Mouse (Mus musculus) stomach, postnatal 0 days (tissue): ENCODE measurements around the gene Phlda2. TPM values are rescaled to one million over a fixed set of nuclear protein-coding genes. Genes with fewer than 3 reads are reported as not detected.

Experiments used
- ATAC-seq: fragments of 200-750 bp; cut with Nextera tagmentation; 2 replicates; pipeline ENCODE4 v1.8.0; 2017; ENCODE audit not compliant: low FRiP score, low TSS enrichment
- DNase-seq: peaks from one replicate; pipeline ENCODE4 v3.0.0-alpha.2; 2016; ENCODE audit warnings: low spot score
- H3K27ac ChIP-seq: fragments of 300-500 bp; sonication (generic); replicated peaks from 2 replicates; pipeline ENCODE4 v1.5.1; 2014; ENCODE audit warnings: mild to moderate bottlenecking, control low read depth
- H3K27me3 ChIP-seq: fragments of 300-500 bp; sonication (generic); 2 replicates; pipeline ENCODE4 v1.6.1; 2014; ENCODE audit warnings: low read length; ENCODE audit not compliant: control insufficient read depth, insufficient read depth
- H3K36me3 ChIP-seq: fragments of 300-500 bp; sonication (generic); 2 replicates; pipeline ENCODE4 v1.6.1; 2014; ENCODE audit warnings: low read length, mixed read lengths; ENCODE audit not compliant: control insufficient read depth, insufficient read depth
- H3K4me1 ChIP-seq: fragments of 300-500 bp; sonication (generic); replicated peaks from 2 replicates; pipeline ENCODE4 v1.6.1; 2014; ENCODE audit warnings: antibody characterized with exemption; ENCODE audit not compliant: control insufficient read depth, insufficient read depth
- H3K4me2 ChIP-seq: fragments of 300-500 bp; sonication (generic); replicated peaks from 2 replicates; pipeline ENCODE4 v1.6.1; 2014; ENCODE audit warnings: low read depth, mild to moderate bottlenecking, control low read depth, moderate library complexity
- H3K4me3 ChIP-seq: fragments of 300-500 bp; sonication (generic); 2 replicates; pipeline ENCODE4 v1.5.1; 2014; ENCODE audit warnings: low read depth, low read length, control low read depth
- H3K9ac ChIP-seq: fragments of 300-500 bp; sonication (generic); 2 replicates; pipeline ENCODE4 v1.6.1; 2014; ENCODE audit warnings: mild to moderate bottlenecking, low read length, control low read depth, mixed read lengths
- H3K9me3 ChIP-seq: fragments of 300-500 bp; sonication (generic); 2 replicates; pipeline ENCODE4 v1.6.1; 2016; ENCODE audit warnings: low read length; ENCODE audit not compliant: control insufficient read depth
- CTCF ChIP-seq: IDR thresholded peaks from 2 replicates; pipeline ENCODE4 v1.5.1; 2016; ENCODE audit warnings: antibody characterized with exemption, low read depth, mild to moderate bottlenecking, moderate library complexity
- EP300 ChIP-seq: optimal IDR thresholded peaks from 2 replicates; pipeline ENCODE3; 2016; ENCODE audit warnings: antibody characterized with exemption
- WGBS: fragments of 180-500 bp; shearing (Covaris S2); extraction: QIAGEN DNeasy Blood & Tissue Kit; methylation state at CpG from one replicate; pipeline ENCODE4 v1.1.7; 2014; 5-methylcytosine and 5-hydroxymethylcytosine counted together
- polyA plus RNA-seq: library from polyadenylated mRNA; unstranded; fragments of >200 nt; fragmentation: Nextera tagmentation; extraction: Ambion mirVana; gene quantifications from 2 replicates; pipeline ENCODE4 v1.2.1, GENCODE M21; 2015

Phlda2 gene
- polyA plus RNA-seq, 1 experiment from 2014 or later = 16.8 TPM

- no peaks in the 10 kb centered on the region for H3K27me3 ChIP-seq
- no peaks in the 10 kb centered on the region for H3K9me3 ChIP-seq
- H3K9ac ChIP-seq = peak within 1 kb of the TSS; percentile 41
- WGBS = 25% methylated on average over 4 of the region's 4 CpGs
- no peak for TF ChIP-seq EP300
- TF ChIP-seq CTCF = no peak
- peak within 1 kb of the TSS; percentile 29 for H3K4me3 ChIP-seq
- H3K27ac ChIP-seq = peak within 1 kb of the TSS; percentile 86
- H3K4me1 ChIP-seq = 0 out of 2 replicates have a peak, but pooled peaks cover 4% of the 10 kb centered on the region
- H3K4me2 ChIP-seq = peak within 1 kb of the TSS; percentile 49
- peak; percentile 70 for ATAC-seq
- no peaks in the 10 kb centered on the region for H3K36me3 ChIP-seq
- DNase-seq = peak; percentile 88
Measured at GRCm38 (mm10) chr7:143473347-143474101, 29.4 kb downstream of the Phlda2 start, which contains the start of gene Slc22a18. Slc22a18 (plus strand) TSS chr7:143473736.

- Histone ChIP-seq H3K4me3 (no peak overlapping the region), H3K36me3 (no peaks in the 10 kb centered on the region), H3K4me1 (peaks cover 5% of the 10 kb centered on the region; the same call in 1 of the 2 replicates), H3K27ac (no peak overlapping the region), H3K9me3 (no peaks in the 10 kb centered on the region), H3K4me2 (no peak overlapping the region), H3K27me3 (no peaks in the 10 kb centered on the region), H3K9ac (no peak overlapping the region)
- TF ChIP-seq EP300 (no peak), CTCF (peak; percentile 95)
- DNase-seq (peak; percentile 87), ATAC-seq (no peak)
- WGBS = 11% methylated on average over 8 of the region's 8 CpGs
Measured at GRCm38 (mm10) chr7:143469946-143470345, 33.0 kb downstream of the Phlda2 start.

DNA sequence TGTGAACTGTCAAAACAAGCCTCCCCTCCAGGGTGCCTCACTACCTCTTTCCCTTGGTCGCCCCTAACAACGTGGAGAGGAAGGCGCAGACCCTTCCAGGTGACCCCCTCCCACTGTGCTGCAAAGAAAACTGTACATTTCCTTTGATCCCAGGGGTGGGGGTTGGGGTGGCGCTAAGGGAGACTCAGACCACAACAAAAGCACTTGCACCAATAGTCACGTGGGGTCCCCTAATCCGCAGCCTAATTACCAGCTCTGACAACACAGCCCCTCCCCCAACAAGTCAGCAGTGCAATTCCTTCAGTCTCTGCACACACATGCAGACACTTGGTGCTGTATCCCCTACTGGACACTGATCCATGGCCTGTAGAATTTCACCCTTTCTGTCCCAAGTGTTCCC is 35.2 kb downstream of the Phlda2 start:
- H3K4me2 ChIP-seq = no peak overlapping the region
- H3K36me3 ChIP-seq = no peaks in the 10 kb centered on the region
- TF ChIP-seq CTCF = no peak
- TF ChIP-seq EP300 = no peak
- H3K27ac ChIP-seq = no peak overlapping the region
- no peaks in the 10 kb centered on the region for H3K9me3 ChIP-seq
- no peak overlapping the region for H3K9ac ChIP-seq
- WGBS = 34% methylated on average over 6 of the region's 6 CpGs
- no peaks in the 10 kb centered on the region for H3K27me3 ChIP-seq
- peaks cover 6% of the 10 kb centered on the region; the same call in 1 of the 2 replicates for H3K4me1 ChIP-seq
- ATAC-seq (no peak), DNase-seq (no peak)
- H3K4me3 ChIP-seq = no peak overlapping the region

DNA sequence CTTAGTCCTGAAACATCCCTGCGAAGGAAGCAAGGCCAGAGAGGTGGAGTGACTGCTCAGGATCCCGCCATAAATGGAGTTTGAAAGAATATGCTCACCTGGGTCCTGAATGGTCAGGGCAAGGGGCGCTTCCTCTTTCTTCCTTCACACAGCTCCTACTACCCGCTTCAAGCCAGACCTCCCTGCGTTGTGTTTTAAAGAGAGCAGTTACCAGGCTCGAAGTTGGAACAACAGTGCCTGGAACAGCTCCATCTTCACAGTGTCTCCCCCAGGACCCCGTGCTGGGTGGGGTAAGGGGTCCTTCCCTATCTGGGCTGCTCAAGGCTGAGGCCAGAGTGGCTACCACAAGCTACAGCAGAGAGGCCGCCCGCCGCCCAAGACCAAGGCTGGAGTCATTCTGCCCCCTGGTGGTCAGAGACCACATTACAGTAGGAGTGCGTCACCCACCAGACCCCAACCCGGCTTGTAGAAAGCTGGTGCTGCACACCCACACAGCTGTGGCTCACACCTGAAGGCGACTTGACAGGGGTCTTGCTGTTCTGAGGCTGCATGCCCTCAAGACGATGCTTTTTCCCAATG is 36.8 kb downstream of the Phlda2 start:
- 39% methylated on average over 14 of the region's 14 CpGs for WGBS
- Histone ChIP-seq H3K4me2 (no peak overlapping the region), H3K27ac (no peak overlapping the region), H3K27me3 (no peaks in the 10 kb centered on the region), H3K36me3 (no peaks in the 10 kb centered on the region), H3K4me1 (peaks cover 6% of the 10 kb centered on the region; the same call in 1 of the 2 replicates), H3K9me3 (no peaks in the 10 kb centered on the region), H3K4me3 (no peak overlapping the region), H3K9ac (no peak overlapping the region)
- ATAC-seq (peak; percentile 36), DNase-seq (peak; percentile 83)
- TF ChIP-seq CTCF (peak; percentile 96), EP300 (no peak)

DNA sequence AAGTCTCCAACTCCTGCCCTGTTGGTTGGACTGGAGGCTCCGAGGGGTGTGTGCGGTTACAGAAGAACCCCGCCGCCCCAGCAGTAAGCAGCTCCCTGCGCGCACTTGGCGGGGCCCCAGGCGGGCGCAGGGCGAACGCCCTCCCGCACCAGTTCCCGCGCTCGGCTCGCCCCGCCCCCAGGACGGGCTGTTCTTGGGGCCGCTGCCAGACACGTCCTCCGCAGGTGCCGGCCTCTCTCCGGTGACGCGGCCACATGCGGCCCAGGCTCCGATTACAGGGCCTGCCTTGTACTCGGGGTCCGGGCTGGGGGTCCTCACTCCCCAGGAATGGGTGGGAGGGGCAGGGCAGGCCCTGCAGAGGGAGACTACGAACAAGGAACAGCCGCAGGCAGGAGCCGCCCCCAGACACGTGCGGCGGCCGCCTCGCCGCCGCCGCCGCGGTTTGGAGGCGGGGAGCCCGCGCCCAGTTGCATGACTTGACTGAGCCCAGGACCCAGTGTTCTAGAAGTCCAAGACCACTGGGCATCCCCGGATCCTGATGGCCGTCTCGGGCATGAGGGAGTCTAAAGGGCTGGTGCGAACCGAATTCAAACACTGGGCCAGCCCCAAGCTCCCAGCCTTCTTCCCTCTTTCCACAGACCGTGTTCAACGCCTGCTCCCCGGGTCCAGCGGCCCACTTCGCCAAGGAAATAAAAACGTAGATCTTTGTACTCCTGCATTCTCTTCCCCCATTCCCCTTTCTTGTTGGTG is 38.0 kb downstream of the Phlda2 start:
- no peaks in the 10 kb centered on the region for H3K36me3 ChIP-seq
- 17% methylated on average over 56 of the region's 56 CpGs for WGBS
- TF ChIP-seq CTCF (no peak), EP300 (no peak)
- H3K4me3 ChIP-seq = peak overlapping the region; percentile 29
- peak overlapping the region; percentile 27; the same call in 1 of the 2 replicates for H3K9ac ChIP-seq
- H3K27me3 ChIP-seq = no peaks in the 10 kb centered on the region
- peak overlapping the region; percentile 60 for H3K4me2 ChIP-seq
- peak overlapping the region; percentile 56 for H3K27ac ChIP-seq
- ATAC-seq (no peak), DNase-seq (peak; percentile 83)
- peaks cover 5% of the 10 kb centered on the region for H3K9me3 ChIP-seq
- peaks cover 6% of the 10 kb centered on the region; the same call in 1 of the 2 replicates for H3K4me1 ChIP-seq
